Mouse (Mus musculus) myocyte (in vitro differentiated cells): Measurements from ENCODE around the gene Nfya. TPM values are rescaled to one million over a fixed set of nuclear protein-coding genes. Genes with fewer than 3 reads are reported as not detected.

Source experiments
- H3K27me3 ChIP-seq: one replicate; pipeline ENCODE4 v1.6.1; 2011; ENCODE audit not compliant: control insufficient read depth, insufficient read depth, insufficient read length
- H3K36me3 ChIP-seq: one replicate; pipeline ENCODE4 v1.6.1; 2011; ENCODE audit not compliant: control insufficient read depth, insufficient read depth
- H3K4me2 ChIP-seq: one replicate; pipeline ENCODE4 v1.6.1; 2011; ENCODE audit warnings: low read depth, control low read depth
- H3K4me3 ChIP-seq: one replicate; pipeline ENCODE4 v1.5.1; 2011; ENCODE audit warnings: mild to moderate bottlenecking, control low read depth, moderate library complexity
- H3K79me2 ChIP-seq: one replicate; pipeline ENCODE4 v1.6.1; 2011; ENCODE audit not compliant: control insufficient read depth, insufficient read depth
- H3ac ChIP-seq: one replicate; pipeline ENCODE4 v1.6.1; 2011; ENCODE audit not compliant: control insufficient read depth, insufficient read length
- CEBPB ChIP-seq: IDR thresholded peaks from 2 replicates; pipeline ENCODE4 v1.6.1; 2011; ENCODE audit warnings: mild to moderate bottlenecking, moderate library complexity; ENCODE audit not compliant: poor library complexity, insufficient read depth, severe bottlenecking
- E2F4 ChIP-seq: IDR thresholded peaks from one replicate; pipeline ENCODE4 v1.6.1; 2011; ENCODE audit warnings: mild to moderate bottlenecking, control low read depth, moderate library complexity; ENCODE audit not compliant: insufficient read depth
- MAX ChIP-seq: IDR thresholded peaks from one replicate; pipeline ENCODE4 v1.6.1; 2011; ENCODE audit warnings: low read depth, mild to moderate bottlenecking, control low read depth
- MYOD1 ChIP-seq, 3 experiments: IDR thresholded peaks; one replicate each; pipeline ENCODE4 v1.6.1; 2011; ENCODE audit warnings: control low read depth in 2 of 3, low read depth in 2 of 3, mild to moderate bottlenecking in 2 of 3, moderate library complexity in 1 of 3; ENCODE audit not compliant: insufficient read length in 2 of 3, control insufficient read depth in 1 of 3
- MYOG ChIP-seq, 3 experiments: IDR thresholded peaks; one replicate each; pipeline ENCODE4 v1.6.1; 2011; ENCODE audit warnings: control low read depth in 2 of 3, low read depth in 2 of 3, mild to moderate bottlenecking in 2 of 3; ENCODE audit not compliant: insufficient read length in 2 of 3, control insufficient read depth in 1 of 3, insufficient read depth in 1 of 3
- POLR2A ChIP-seq: IDR thresholded peaks from one replicate; pipeline ENCODE4 v1.6.1; 2011; ENCODE audit warnings: low read depth, mild to moderate bottlenecking, control low read depth, moderate library complexity; ENCODE audit not compliant: insufficient read length
- POLR2AphosphoS2 ChIP-seq: IDR thresholded peaks from one replicate; pipeline ENCODE4 v1.6.1; 2011; ENCODE audit warnings: low read depth, control low read depth; ENCODE audit not compliant: insufficient read length
- REST ChIP-seq: IDR thresholded peaks from one replicate; pipeline ENCODE4 v1.6.1; 2011; ENCODE audit warnings: mild to moderate bottlenecking, control low read depth, moderate library complexity; ENCODE audit not compliant: insufficient read depth, insufficient read length
- SRF ChIP-seq: IDR thresholded peaks from one replicate; pipeline ENCODE4 v1.6.1; 2011; ENCODE audit warnings: low read depth; ENCODE audit not compliant: control insufficient read depth, insufficient read length
- TCF12 ChIP-seq: IDR thresholded peaks from one replicate; pipeline ENCODE4 v1.6.1; 2011; ENCODE audit warnings: mild to moderate bottlenecking, control low read depth; ENCODE audit not compliant: poor library complexity, insufficient read depth, severe bottlenecking
- TCF3 ChIP-seq: IDR thresholded peaks from one replicate; pipeline ENCODE4 v1.6.1; 2011; ENCODE audit warnings: low read depth, control low read depth; ENCODE audit not compliant: insufficient read length
- USF1 ChIP-seq: IDR thresholded peaks from one replicate; pipeline ENCODE4 v1.6.1; 2011; ENCODE audit warnings: low read depth, mild to moderate bottlenecking, control low read depth, moderate library complexity
- polyA plus RNA-seq: library from polyadenylated mRNA; unstranded; fragments of >200 nt; fragmentation: generic; extraction: Trizol; gene quantifications from one replicate; pipeline ENCODE4 v1.2.1, GENCODE M21; 2012; ENCODE audit warnings: missing spikeins

Gene Nfya
- polyA plus RNA-seq, 1 experiment, result 17.0 TPM

GRCm38 (mm10) chr17:48350681-48351193 is 59.0 kb downstream of the Nfya start:
- no peak overlapping the region for H3K4me3 ChIP-seq
- H3K4me2 ChIP-seq, result no peak overlapping the region
- H3K27me3 ChIP-seq, result no peaks in the 10 kb centered on the region
- no peaks in the 10 kb centered on the region for H3K79me2 ChIP-seq
- TF ChIP-seq TCF12 (no peak), CEBPB (no peak), POLR2AphosphoS2 (no peak), POLR2A (no peak), REST (no peak), TCF3 (no peak), E2F4 (no peak), SRF (no peak)
- H3ac ChIP-seq, result no peak overlapping the region
- H3K36me3 ChIP-seq, result no peaks in the 10 kb centered on the region

DNA sequence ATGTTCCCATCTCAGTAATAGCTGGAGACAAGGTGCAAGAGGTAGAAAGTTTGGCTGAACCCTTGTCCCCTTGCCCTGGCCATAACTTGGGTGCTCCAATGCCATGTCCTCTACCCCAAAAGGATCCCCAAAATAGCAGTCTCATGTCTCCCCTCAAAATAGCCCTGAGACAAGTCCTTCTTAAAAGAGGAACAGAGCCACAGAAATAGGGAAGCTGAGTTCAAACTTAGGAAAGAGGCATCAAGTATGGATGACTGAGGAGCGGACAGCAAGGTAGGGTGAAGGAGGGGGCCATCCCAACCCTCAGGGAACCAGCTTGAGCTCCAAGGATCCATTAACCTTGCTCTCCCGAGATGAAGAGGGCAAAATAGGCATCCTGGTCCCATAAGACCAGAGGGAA is 62.4 kb downstream of the Nfya start:
- no peak overlapping the region for H3K4me2 ChIP-seq

GRCm38 (mm10) chr17:48346834-48347233 is 62.9 kb downstream of the Nfya start:
- TF ChIP-seq MYOG (IDR thresholded peaks at IDR 0.05; ENCODE audit: control insufficient read depth in 1 of 3, insufficient read depth in 1 of 3, insufficient read length in 2 of 3, low read depth in 2 of 3) (no peak), E2F4 (no peak), SRF (no peak), TCF12 (no peak), MAX (no peak), POLR2AphosphoS2 (no peak), REST (no peak), MYOD1 (IDR thresholded peaks at IDR 0.05; ENCODE audit: control insufficient read depth in 1 of 3, insufficient read length in 2 of 3, low read depth in 2 of 3) (no peak), TCF3 (no peak), CEBPB (no peak), USF1 (no peak), POLR2A (no peak)
- Histone ChIP-seq H3K36me3 (no peaks in the 10 kb centered on the region), H3K27me3 (no peaks in the 10 kb centered on the region), H3K4me3 (no peak overlapping the region), H3ac (no peak overlapping the region), H3K79me2 (no peaks in the 10 kb centered on the region), H3K4me2 (no peak overlapping the region)

More for the DNA sequence above, 62.4 kb downstream of the Nfya start:
- H3K36me3 ChIP-seq, result no peaks in the 10 kb centered on the region
- no peaks in the 10 kb centered on the region for H3K27me3 ChIP-seq
- no peak overlapping the region for H3ac ChIP-seq
- no peak for TF ChIP-seq POLR2AphosphoS2
- no peak for TF ChIP-seq MYOG (IDR thresholded peaks at IDR 0.05; ENCODE audit: control insufficient read depth in 1 of 3, insufficient read depth in 1 of 3, insufficient read length in 2 of 3, low read depth in 2 of 3)
- no peak for TF ChIP-seq E2F4
- no peak for TF ChIP-seq POLR2A
- TF ChIP-seq MAX, result no peak
- TF ChIP-seq REST, result no peak
- no peak for TF ChIP-seq SRF
- TF ChIP-seq TCF12, result no peak
- no peak for TF ChIP-seq TCF3
- TF ChIP-seq USF1, result no peak
- no peak for TF ChIP-seq MYOD1 (IDR thresholded peaks at IDR 0.05; ENCODE audit: control insufficient read depth in 1 of 3, insufficient read length in 2 of 3, low read depth in 2 of 3)
- TF ChIP-seq CEBPB, result no peak
- H3K79me2 ChIP-seq, result no peaks in the 10 kb centered on the region
- H3K4me3 ChIP-seq, result no peak overlapping the region

DNA sequence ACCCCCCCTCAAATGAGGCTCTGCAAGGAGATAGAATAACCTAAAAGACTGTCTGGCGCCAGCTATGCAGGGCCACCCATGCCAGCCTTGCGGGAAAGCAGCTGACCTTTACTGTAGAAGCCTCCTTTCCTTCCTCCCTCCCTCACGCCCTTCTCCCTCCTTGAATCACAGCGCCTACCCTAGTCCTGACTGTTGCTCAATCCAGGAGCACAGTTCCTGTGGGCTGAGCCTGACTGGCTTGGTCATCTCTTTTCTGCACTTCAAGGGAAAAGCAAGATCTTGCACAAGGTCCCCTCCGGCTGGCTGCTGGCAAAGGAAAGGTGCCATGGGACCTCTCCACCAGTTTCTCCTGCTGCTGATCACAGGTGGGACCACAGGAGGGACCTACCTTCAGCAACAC is 63.5 kb downstream of the Nfya start, which contains the start of gene Trem2:
Trem2 (plus strand) TSS at position 171 of the 400 bp plus-strand sequence.
- H3K79me2 ChIP-seq, result no peaks in the 10 kb centered on the region
- H3K36me3 ChIP-seq, result no peaks in the 10 kb centered on the region
- no peaks in the 10 kb centered on the region for H3K27me3 ChIP-seq
- H3ac ChIP-seq, result no peak within 1 kb of the TSS
- no peak within 1 kb of the TSS for H3K4me3 ChIP-seq
- TF ChIP-seq USF1, result no peak
- TF ChIP-seq MAX, result no peak
- no peak for TF ChIP-seq MYOG (IDR thresholded peaks at IDR 0.05; ENCODE audit: control insufficient read depth in 1 of 3, insufficient read depth in 1 of 3, insufficient read length in 2 of 3, low read depth in 2 of 3)
- no peak for TF ChIP-seq MYOD1 (IDR thresholded peaks at IDR 0.05; ENCODE audit: control insufficient read depth in 1 of 3, insufficient read length in 2 of 3, low read depth in 2 of 3)
- TF ChIP-seq TCF12, result no peak
- H3K4me2 ChIP-seq, result no peak within 1 kb of the TSS

DNA sequence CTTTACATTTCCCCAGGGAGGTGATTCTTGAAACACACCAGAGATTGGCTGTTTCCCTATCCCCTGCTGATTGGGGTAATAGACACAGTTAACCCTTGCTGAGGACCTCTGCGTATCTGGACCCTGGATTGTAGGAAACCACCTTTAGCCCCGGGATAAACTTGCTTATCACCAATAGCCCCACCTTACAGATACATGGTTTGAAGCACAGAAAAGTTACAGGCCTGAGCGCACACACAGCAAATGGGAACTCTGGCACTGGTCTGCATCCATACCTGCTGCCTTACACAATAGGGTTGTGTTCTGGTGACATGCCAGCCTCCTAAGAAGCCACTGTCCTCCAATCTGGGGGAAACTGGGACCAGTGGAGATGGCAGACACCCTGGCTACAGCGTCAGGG is 63.9 kb downstream of the Nfya start:
- no peaks in the 10 kb centered on the region for H3K27me3 ChIP-seq
- no peaks in the 10 kb centered on the region for H3K36me3 ChIP-seq
- H3K79me2 ChIP-seq, result no peaks in the 10 kb centered on the region
- no peak for TF ChIP-seq USF1
- no peak for TF ChIP-seq MAX
- TF ChIP-seq TCF3, result no peak
- TF ChIP-seq POLR2A, result no peak
- no peak overlapping the region for H3K4me2 ChIP-seq
- no peak overlapping the region for H3K4me3 ChIP-seq
- H3ac ChIP-seq, result no peak overlapping the region
